Mouse (Mus musculus): ENCODE measurements around the gene Tenm3. TPM values are rescaled to one million over a fixed set of nuclear protein-coding genes. Genes with fewer than 3 reads are reported as not detected.

Gene Tenm3
- total and polyA plus RNA-seq, 3 experiments = 0.03 to 0.08 (median 0.07) TPM

DNA sequence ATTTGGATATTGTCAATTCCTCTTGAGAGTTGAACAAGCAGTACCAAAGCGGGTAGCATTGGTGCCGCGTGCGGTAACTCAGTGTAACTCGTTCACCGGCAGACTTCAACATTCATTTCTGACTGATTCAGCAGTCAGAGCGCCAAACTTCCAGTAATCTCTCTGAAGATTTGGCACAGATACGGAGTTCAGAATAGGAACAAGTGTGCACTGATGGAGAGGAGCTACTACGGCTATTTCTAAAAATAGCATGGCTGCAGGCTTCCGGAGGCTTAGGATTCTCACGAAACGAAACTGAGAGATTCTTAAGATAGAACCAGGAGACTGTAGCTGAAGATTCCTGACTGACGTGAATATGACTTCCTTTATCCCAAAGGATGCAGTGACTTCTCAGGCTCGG is 332.6 kb downstream of the Tenm3 start:
- H3K4me3 ChIP-seq (replicated peaks in 1 of 3; ENCODE audit: low read depth in 2 of 3, low read length in 2 of 3, poor library complexity in 1 of 3) = no peak overlapping the region
- no peak overlapping the region for H3K27ac ChIP-seq (ENCODE audit: insufficient read depth, low read depth)
- H3K9ac ChIP-seq (ENCODE audit: insufficient read depth, low read depth) = no peak overlapping the region
- H3K4me1 ChIP-seq (ENCODE audit: control insufficient read depth in 1 of 2, insufficient read depth in 2 of 2) = no peaks in the 10 kb centered on the region
- DNase-seq (ENCODE audit: extremely low read depth) = no peak
- no peaks in the 10 kb centered on the region for H3K79me2 ChIP-seq (replicated peaks; ENCODE audit: control insufficient read depth, extremely low read depth, insufficient read depth, poor library complexity, severe bottlenecking)
- H3K9me3 ChIP-seq (replicated peaks; ENCODE audit: low read length) = peaks cover 48% of the 10 kb centered on the region
- dilution Hi-C loops (cut with MboI; ENCODE audit: extremely low pct_ligation_motif_present, extremely low pct_unique_long_range_greater_than_20kb, low sequenced_read_pairs) = no loop called here
- H3K36me3 ChIP-seq (replicated peaks in 1 of 2; ENCODE audit: control insufficient read depth in 1 of 2, insufficient read depth in 1 of 2, low read length in 1 of 2) = no peaks in the 10 kb centered on the region
- TF ChIP-seq MYC (IDR thresholded peaks at IDR 0.05; ENCODE audit: low read depth, low read length) (no peak), ETS1 (conservative IDR thresholded peaks at IDR 0.05; ENCODE audit: low read depth, low read length) (no peak), RAD21 (IDR thresholded peaks at IDR 0.05; ENCODE audit: low read depth, low read length) (no peak)
- in situ Hi-C loops (cut with MboI; ENCODE audit: low pct_ligation_motif_present, low pct_unique_long_range_greater_than_20kb, low sequenced_read_pairs) = no loop called here
- H3K4me2 ChIP-seq (ENCODE audit: insufficient read depth, low read depth, poor library complexity, severe bottlenecking) = no peak overlapping the region
- no peaks in the 10 kb centered on the region for H3K27me3 ChIP-seq (replicated peaks)

- H3K4me3 ChIP-seq (replicated peaks in 1 of 3; ENCODE audit: low read depth in 2 of 3, low read length in 2 of 3, poor library complexity in 1 of 3) = no peak overlapping the region
- no peaks in the 10 kb centered on the region for H3K79me2 ChIP-seq (replicated peaks; ENCODE audit: control insufficient read depth, extremely low read depth, insufficient read depth, poor library complexity, severe bottlenecking)
- no peak overlapping the region for H3K9ac ChIP-seq (ENCODE audit: insufficient read depth, low read depth)
- dilution Hi-C loops (cut with MboI; ENCODE audit: extremely low pct_ligation_motif_present, extremely low pct_unique_long_range_greater_than_20kb, low sequenced_read_pairs) (no loop called here), in situ Hi-C loops (cut with MboI; ENCODE audit: low pct_ligation_motif_present, low pct_unique_long_range_greater_than_20kb, low sequenced_read_pairs) (no loop called here)
- H3K4me1 ChIP-seq (ENCODE audit: control insufficient read depth in 1 of 2, insufficient read depth in 2 of 2) = no peaks in the 10 kb centered on the region
- no peak for DNase-seq (ENCODE audit: extremely low read depth)
- H3K9me3 ChIP-seq (replicated peaks; ENCODE audit: low read length) = peaks cover 50% of the 10 kb centered on the region
- no peaks in the 10 kb centered on the region for H3K36me3 ChIP-seq (replicated peaks in 1 of 2; ENCODE audit: control insufficient read depth in 1 of 2, insufficient read depth in 1 of 2, low read length in 1 of 2)
- H3K27me3 ChIP-seq (replicated peaks) = no peaks in the 10 kb centered on the region
- no peak overlapping the region for H3K27ac ChIP-seq (ENCODE audit: insufficient read depth, low read depth)
- TF ChIP-seq NRF1 (IDR thresholded peaks at IDR 0.05; ENCODE audit: low read depth, low read length) (no peak), EP300 (IDR thresholded peaks at IDR 0.05; ENCODE audit: low read length) (no peak), CTCF (conservative IDR thresholded peaks at IDR 0.05 in 1 of 2, IDR thresholded peaks at IDR 0.05 in 1 of 2; ENCODE audit: low read depth in 2 of 2, low read length in 2 of 2) (no peak), E2F4 (IDR thresholded peaks at IDR 0.05; ENCODE audit: insufficient replicate concordance, low read depth, low read length) (no peak), USF2 (conservative IDR thresholded peaks at IDR 0.05; ENCODE audit: low read depth, low read length) (no peak), GABPA (IDR thresholded peaks at IDR 0.05; ENCODE audit: insufficient replicate concordance, low read depth, low read length) (no peak), MAZ (IDR thresholded peaks at IDR 0.05; ENCODE audit: low read depth, low read length) (no peak), KAT2A (IDR thresholded peaks at IDR 0.05; ENCODE audit: insufficient replicate concordance, low read length) (no peak), SIN3A (IDR thresholded peaks at IDR 0.05; ENCODE audit: low read length) (no peak), ELF1 (IDR thresholded peaks at IDR 0.05; ENCODE audit: low read depth, low read length) (no peak), RCOR1 (conservative IDR thresholded peaks at IDR 0.05; ENCODE audit: low read depth, low read length) (no peak), ZNF384 (IDR thresholded peaks at IDR 0.05; ENCODE audit: low read depth, low read length) (no peak), ZC3H11A (IDR thresholded peaks at IDR 0.05; ENCODE audit: low read depth, low read length) (no peak), NELFE (IDR thresholded peaks at IDR 0.05; ENCODE audit: low read depth, low read length) (no peak), CHD2 (IDR thresholded peaks at IDR 0.05; ENCODE audit: low read length) (no peak), MAFK (IDR thresholded peaks at IDR 0.05; ENCODE audit: insufficient replicate concordance, low read length) (no peak), SMC3 (IDR thresholded peaks at IDR 0.05; ENCODE audit: low read depth, low read length) (no peak), MYC (IDR thresholded peaks at IDR 0.05; ENCODE audit: low read depth, low read length) (no peak), MXI1 (IDR thresholded peaks at IDR 0.05; ENCODE audit: low read depth, low read length) (no peak)
- no peak overlapping the region for H3K4me2 ChIP-seq (ENCODE audit: insufficient read depth, low read depth, poor library complexity, severe bottlenecking)
These were observed 334.8 kb downstream of the Tenm3 start for GRCm38 (mm10) chr8:48508641-48509599.

Data from CH12.LX (cell line).